Mouse (Mus musculus) heart, postnatal 0 days (tissue): ENCODE measurements around the gene Csnk2a1. TPM values are rescaled to one million over a fixed set of nuclear protein-coding genes. Genes with fewer than 3 reads are reported as not detected.

ENCODE experiments used
- ATAC-seq: fragments of 200-750 bp; cut with Nextera tagmentation; 2 replicates; pipeline ENCODE4 v1.8.0; 2017; ENCODE audit warnings: low read depth, moderate number of reproducible peaks, moderate library complexity; ENCODE audit not compliant: insufficient read depth
- DNase-seq: peaks from one replicate; pipeline ENCODE4 v3.0.0-alpha.2; 2016; ENCODE audit warnings: low spot score
- H3K27ac ChIP-seq: fragments of 300-500 bp; sonication (generic); 2 replicates; pipeline ENCODE4 v1.5.1; 2014; ENCODE audit warnings: low read depth, mild to moderate bottlenecking
- H3K27me3 ChIP-seq: fragments of 300-500 bp; sonication (generic); 2 replicates; pipeline ENCODE4 v1.6.1; 2014; ENCODE audit warnings: low read length, mixed read lengths; ENCODE audit not compliant: control insufficient read depth, insufficient read depth
- H3K36me3 ChIP-seq: fragments of 300-500 bp; sonication (generic); replicated peaks from 2 replicates; pipeline ENCODE4 v1.6.1; 2014; ENCODE audit warnings: low read length, mixed read lengths; ENCODE audit not compliant: control insufficient read depth, insufficient read depth
- H3K4me1 ChIP-seq: fragments of 300-500 bp; sonication (generic); 2 replicates; pipeline ENCODE4 v1.6.1; 2014; ENCODE audit warnings: antibody characterized with exemption; ENCODE audit not compliant: control insufficient read depth, insufficient read depth
- H3K4me2 ChIP-seq: fragments of 300-500 bp; sonication (generic); 2 replicates; pipeline ENCODE4 v1.6.1; 2014; ENCODE audit warnings: low read depth, mild to moderate bottlenecking, low read length, moderate library complexity
- H3K4me3 ChIP-seq: fragments of 300-500 bp; sonication (generic); 2 replicates; pipeline ENCODE4 v1.5.1; 2014; ENCODE audit warnings: low read depth, low read length
- H3K9ac ChIP-seq: fragments of 300-500 bp; sonication (generic); replicated peaks from 2 replicates; pipeline ENCODE4 v1.6.1; 2014; ENCODE audit warnings: low read depth, low read length, mixed read lengths
- H3K9me3 ChIP-seq: fragments of 300-500 bp; sonication (generic); replicated peaks from 2 replicates; pipeline ENCODE4 v1.6.1; 2016; ENCODE audit warnings: low read length; ENCODE audit not compliant: control insufficient read depth
- CTCF ChIP-seq: IDR thresholded peaks from 2 replicates; pipeline ENCODE4 v1.5.1; 2016; ENCODE audit warnings: antibody characterized with exemption, control low read depth, low read depth
- EP300 ChIP-seq: IDR thresholded peaks from 2 replicates; pipeline ENCODE4 v1.6.1; 2016; ENCODE audit warnings: antibody characterized with exemption, low read depth
- WGBS: fragments of 180-500 bp; shearing (Covaris S2); extraction: QIAGEN DNeasy Blood & Tissue Kit; methylation state at CpG from one replicate; pipeline ENCODE4 v1.1.7; 2014; 5-methylcytosine and 5-hydroxymethylcytosine counted together
- polyA plus RNA-seq: library from polyadenylated mRNA; unstranded; fragments of >200 nt; fragmentation: Nextera tagmentation; extraction: Ambion mirVana; gene quantifications from 2 replicates; pipeline ENCODE4 v1.2.1, GENCODE M21; 2015
- total RNA-seq: library from RNA; depleted of rRNA; stranded (reverse); fragments of >200 nt; gene quantifications from 2 replicates; pipeline ENCODE4 v1.2.3, GENCODE M21; 2014; ENCODE audit warnings: low replicate concordance

Gene Csnk2a1
- total and polyA plus RNA-seq, 2 experiments from 2014 or later: 74.4 to 89.5 TPM

DNA sequence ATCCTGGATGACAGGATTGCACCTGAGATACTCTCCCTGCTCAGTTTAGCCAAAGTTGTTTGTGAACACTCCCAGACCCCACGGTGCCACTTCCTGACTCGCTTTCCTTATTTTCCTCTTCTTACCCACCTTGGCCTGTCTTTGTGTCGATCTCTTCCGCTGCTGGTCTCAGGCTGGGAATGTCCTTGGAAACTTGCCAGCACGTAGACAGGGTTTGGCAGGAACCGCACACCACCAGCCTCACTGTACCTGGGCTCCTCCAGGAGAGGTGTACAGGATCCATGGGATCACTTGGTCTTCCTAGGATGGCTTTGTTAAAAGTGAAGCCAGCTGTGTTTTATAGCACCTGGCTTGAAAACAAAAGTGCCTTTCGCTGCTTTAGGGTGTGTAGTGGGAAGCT is 86.4 kb downstream of the Csnk2a1 start:
- H3K4me1 ChIP-seq: peaks cover 4% of the 10 kb centered on the region; the same call in 1 of the 2 replicates
- TF ChIP-seq EP300 (no peak), CTCF (no peak)
- no peaks in the 10 kb centered on the region for H3K27me3 ChIP-seq
- H3K36me3 ChIP-seq: peaks cover 85% of the 10 kb centered on the region
- no peak overlapping the region for H3K9ac ChIP-seq
- DNase-seq: no peak
- peak; percentile 36; the same call in 1 of the 2 replicates for ATAC-seq
- no peak overlapping the region for H3K27ac ChIP-seq
- no peaks in the 10 kb centered on the region for H3K9me3 ChIP-seq
- H3K4me2 ChIP-seq: no peak overlapping the region
- no peak overlapping the region for H3K4me3 ChIP-seq
- 41% methylated on average over 7 of the region's 7 CpGs for WGBS

DNA sequence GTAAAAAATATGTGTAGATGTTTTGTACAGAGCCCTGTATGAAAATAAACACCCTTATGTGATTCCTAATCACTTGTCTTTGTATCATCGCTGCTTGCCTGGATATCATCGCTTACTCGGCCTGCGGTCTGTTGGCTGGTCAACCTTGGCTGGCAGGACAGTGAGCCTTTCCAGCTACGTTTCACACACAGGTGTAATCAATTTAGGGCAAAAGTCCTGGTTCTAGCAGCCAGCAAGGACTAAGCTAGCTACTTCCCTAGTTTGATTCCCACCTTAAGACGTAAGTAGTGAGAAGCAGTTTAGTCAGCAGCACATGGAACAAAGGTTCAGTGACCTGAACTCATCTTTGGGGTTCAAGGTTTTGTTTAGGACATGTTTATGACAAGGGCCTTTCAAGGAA is 87.3 kb downstream of the Csnk2a1 start:
- Histone ChIP-seq H3K4me3 (no peak overlapping the region), H3K27ac (no peak overlapping the region), H3K4me2 (no peak overlapping the region), H3K9ac (no peak overlapping the region), H3K27me3 (no peaks in the 10 kb centered on the region), H3K36me3 (peaks cover 85% of the 10 kb centered on the region), H3K9me3 (no peaks in the 10 kb centered on the region), H3K4me1 (peaks cover 4% of the 10 kb centered on the region; the same call in 1 of the 2 replicates)
- no peak for DNase-seq
- 86% methylated on average over 6 of the region's 6 CpGs for WGBS
- ATAC-seq: no peak
- TF ChIP-seq CTCF (no peak), EP300 (no peak)

DNA sequence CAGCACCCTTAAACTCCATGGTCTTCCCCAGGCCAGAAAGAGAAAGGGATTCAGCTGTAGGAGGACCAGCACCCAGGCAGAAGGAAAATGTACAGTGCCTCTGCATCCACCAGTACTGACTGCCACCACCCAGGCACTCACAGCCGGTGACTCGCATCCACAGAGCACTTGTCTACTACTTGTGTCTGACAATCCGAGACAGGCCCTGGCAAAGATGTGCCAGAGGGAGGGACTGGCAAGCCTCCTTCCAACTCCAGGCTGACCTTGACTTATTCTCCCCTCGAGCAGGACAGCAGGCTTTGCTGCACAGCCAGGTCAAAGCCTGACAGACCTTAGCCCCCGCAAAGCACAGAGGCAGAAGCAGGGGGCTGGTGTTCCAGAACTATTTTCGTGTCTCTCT is 90.4 kb downstream of the Csnk2a1 start:
- WGBS: 64% methylated on average over 6 of the region's 6 CpGs
- Histone ChIP-seq H3K9me3 (no peaks in the 10 kb centered on the region), H3K36me3 (peaks cover 79% of the 10 kb centered on the region), H3K4me1 (peaks cover 4% of the 10 kb centered on the region; the same call in 1 of the 2 replicates), H3K27me3 (no peaks in the 10 kb centered on the region), H3K27ac (no peak overlapping the region), H3K4me3 (no peak overlapping the region), H3K4me2 (no peak overlapping the region), H3K9ac (no peak overlapping the region)
- ATAC-seq: no peak
- TF ChIP-seq EP300 (no peak), CTCF (no peak)
- no peak for DNase-seq

DNA sequence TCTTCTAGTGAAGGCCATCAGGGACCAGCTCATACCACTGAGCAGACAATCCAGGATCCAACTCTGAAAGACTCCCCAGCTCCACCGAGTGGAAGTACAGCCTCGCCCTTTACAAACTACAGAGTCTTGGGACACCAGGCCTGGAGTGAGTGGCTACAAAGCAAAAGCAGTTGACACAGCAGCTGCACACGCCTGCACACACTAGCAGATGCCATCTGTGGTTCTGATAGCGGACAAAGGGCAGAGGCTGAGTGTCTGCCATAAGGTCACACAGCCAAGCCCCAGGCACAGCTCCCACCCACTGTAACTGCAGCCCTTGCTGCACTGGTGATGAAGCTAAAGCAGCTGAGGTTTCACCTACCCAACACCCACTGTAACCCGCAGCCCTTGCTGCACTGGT is 94.9 kb downstream of the Csnk2a1 start:
- ATAC-seq (no peak), DNase-seq (no peak)
- Histone ChIP-seq H3K27ac (no peak overlapping the region), H3K9ac (no peak overlapping the region), H3K4me3 (no peak overlapping the region), H3K27me3 (no peaks in the 10 kb centered on the region), H3K4me1 (no peaks in the 10 kb centered on the region), H3K4me2 (no peak overlapping the region), H3K36me3 (peaks cover 83% of the 10 kb centered on the region), H3K9me3 (no peaks in the 10 kb centered on the region)
- no peak for TF ChIP-seq CTCF
- TF ChIP-seq EP300: no peak
- WGBS: 89% methylated on average over 5 of the region's 5 CpGs

DNA sequence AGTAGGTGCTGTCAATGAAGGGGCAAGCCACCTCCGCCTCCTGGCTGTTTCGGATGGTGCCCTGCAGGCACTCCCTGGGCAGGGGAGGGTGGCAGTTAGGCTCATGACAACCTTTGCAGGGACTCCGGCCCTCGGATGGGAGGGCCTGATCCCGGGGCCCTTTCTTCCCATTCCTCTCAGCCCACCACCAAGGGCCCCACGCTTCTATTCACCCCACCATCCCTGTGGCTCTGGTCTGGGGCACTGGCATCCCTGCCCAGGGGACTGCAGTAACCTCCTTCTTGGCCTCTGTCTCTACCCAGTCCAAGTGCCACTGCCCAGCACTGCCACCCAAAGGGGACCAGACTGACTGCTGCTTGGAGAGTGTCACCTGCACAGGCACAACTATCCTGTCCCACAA is 95.6 kb downstream of the Csnk2a1 start:
- DNase-seq (no peak), ATAC-seq (no peak)
- Histone ChIP-seq H3K9ac (no peak overlapping the region), H3K4me1 (no peaks in the 10 kb centered on the region), H3K4me3 (no peak overlapping the region), H3K9me3 (no peaks in the 10 kb centered on the region), H3K27me3 (no peaks in the 10 kb centered on the region), H3K27ac (no peak overlapping the region), H3K36me3 (peaks cover 83% of the 10 kb centered on the region), H3K4me2 (no peak overlapping the region)
- TF ChIP-seq CTCF (no peak), EP300 (no peak)
- WGBS: 94% methylated on average over 6 of the region's 6 CpGs

DNA sequence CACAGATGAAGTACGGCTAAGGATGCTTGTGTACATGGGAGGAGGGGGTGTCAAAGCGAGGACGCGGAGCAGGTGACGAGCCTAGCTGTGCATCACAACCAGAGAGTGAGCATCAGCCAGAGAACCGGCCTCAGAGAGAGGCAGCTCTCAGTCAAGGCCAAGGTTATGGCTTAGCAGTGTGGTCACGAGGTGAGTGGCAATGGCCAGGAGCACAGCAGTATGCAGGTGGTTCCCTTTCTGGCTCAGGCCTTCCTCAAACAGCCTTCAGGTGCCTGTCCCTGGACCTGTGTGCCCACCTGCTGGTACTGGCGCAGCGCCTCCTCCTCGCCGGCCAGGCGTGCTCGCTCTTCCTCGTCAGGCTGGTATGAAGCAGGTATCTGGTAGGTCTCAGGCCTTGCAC is 97.3 kb downstream of the Csnk2a1 start:
- Histone ChIP-seq H3K4me1 (no peaks in the 10 kb centered on the region), H3K4me3 (no peak overlapping the region), H3K9ac (no peak overlapping the region), H3K27ac (no peak overlapping the region), H3K9me3 (no peaks in the 10 kb centered on the region), H3K27me3 (no peaks in the 10 kb centered on the region), H3K4me2 (no peak overlapping the region), H3K36me3 (peaks cover 82% of the 10 kb centered on the region)
- DNase-seq: no peak
- 94% methylated on average over 14 of the region's 14 CpGs for WGBS
- no peak for ATAC-seq
- TF ChIP-seq EP300: no peak
- no peak for TF ChIP-seq CTCF
